Mouse (Mus musculus): ENCODE data around the gene Hnf4a.

Gene Hnf4a

GRCm38 (mm10) chr2:163590996-163591395 lies 84.4 kb downstream of the Hnf4a start:
- in situ Hi-C loops (cut with MboI, MseI): loop anchor here (10.0 kb wide), 3 partner anchors 56 to 536 kb away; partner anchors contain the start of genes Mybl2 and Oser1

GRCm38 (mm10) chr2:163592084-163592483 lies 85.5 kb downstream of the Hnf4a start:
- in situ Hi-C loops (cut with MboI, MseI): loop anchor here (10.0 kb wide), 3 partner anchors 57 to 537 kb away; partner anchors contain the start of genes Mybl2 and Oser1

GRCm38 (mm10) chr2:163593636-163594282 lies 87.2 kb downstream of the Hnf4a start:
- in situ Hi-C loops (cut with MboI, MseI): loop anchor here (10.0 kb wide), 3 partner anchors 59 to 539 kb away; partner anchors contain the start of genes Mybl2 and Oser1

- in situ Hi-C loops (cut with MboI, MseI): loop anchor here (5.0 to 10.0 kb wide), 4 partner anchors 60 to 540 kb away; partner anchors contain the start of genes Mybl2 and Oser1
These were observed 88.5 kb downstream of the Hnf4a start for GRCm38 (mm10) chr2:163595119-163595518.

- in situ Hi-C loops (cut with MboI, MseI): loop anchor here (5.0 to 10.0 kb wide), 4 partner anchors 61 to 541 kb away; partner anchors contain the start of genes Mybl2 and Oser1
These were observed 89.7 kb downstream of the Hnf4a start for GRCm38 (mm10) chr2:163596057-163596872.

- in situ Hi-C loops (cut with MboI, MseI): loop anchor here (5.0 to 10.0 kb wide), 4 partner anchors 62 to 542 kb away; partner anchors contain the start of genes Mybl2 and Oser1
These were observed 90.2 kb downstream of the Hnf4a start for GRCm38 (mm10) chr2:163596873-163597155.

- in situ Hi-C loops (cut with MboI, MseI): loop anchor here (5.0 to 10.0 kb wide), 4 partner anchors 63 to 543 kb away; partner anchors contain the start of genes Mybl2 and Oser1
These were observed 91.1 kb downstream of the Hnf4a start for GRCm38 (mm10) chr2:163597661-163598060.

GRCm38 (mm10) chr2:163599226-163599625 lies 92.6 kb downstream of the Hnf4a start:
- in situ Hi-C loops (cut with MboI, MseI): loop anchor here (5.0 to 10.0 kb wide), 4 partner anchors 64 to 544 kb away; partner anchors contain the start of genes Mybl2 and Oser1

- in situ Hi-C loops (cut with MboI, MseI): loop anchor here (10.0 kb wide), 1 partner anchor 676 kb away; no protein-coding TSS in a partner anchor
These were observed 94.5 kb downstream of the Hnf4a start for GRCm38 (mm10) chr2:163601066-163601465.

- in situ Hi-C loops (cut with MboI, MseI): loop anchor here (10.0 kb wide), 1 partner anchor 677 kb away; no protein-coding TSS in a partner anchor
These were observed 95.1 kb downstream of the Hnf4a start for GRCm38 (mm10) chr2:163601712-163602100.

- in situ Hi-C loops (cut with MboI, MseI): loop anchor here (10.0 kb wide), 1 partner anchor 678 kb away; no protein-coding TSS in a partner anchor
These were observed 95.7 kb downstream of the Hnf4a start, which contains the start of gene Ttpal for GRCm38 (mm10) chr2:163602101-163602971. TSS of gene Ttpal (plus strand) at chr2:163602314.

- in situ Hi-C loops (cut with MboI, MseI): loop anchor here (10.0 kb wide), 1 partner anchor 681 kb away; no protein-coding TSS in a partner anchor
These were observed 99.6 kb downstream of the Hnf4a start for GRCm38 (mm10) chr2:163606161-163606560.

GRCm38 (mm10) chr2:163608008-163608407 lies 101.4 kb downstream of the Hnf4a start:
- in situ Hi-C loops (cut with MboI, MseI): loop anchor here (10.0 kb wide), 1 partner anchor 683 kb away; no protein-coding TSS in a partner anchor

- in situ Hi-C loops (cut with MboI, MseI): loop anchor here (10.0 kb wide), 1 partner anchor 685 kb away; no protein-coding TSS in a partner anchor
These were observed 102.8 kb downstream of the Hnf4a start for GRCm38 (mm10) chr2:163609281-163609975.

GRCm38 (mm10) chr2:163611176-163611575 lies 104.6 kb downstream of the Hnf4a start:
- in situ Hi-C loops (cut with MboI, MseI): no loop called here

- in situ Hi-C loops (cut with MboI, MseI): no loop called here
These were observed 106.6 kb downstream of the Hnf4a start for GRCm38 (mm10) chr2:163613206-163613605.

- in situ Hi-C loops (cut with MboI, MseI): no loop called here
These were observed 107.4 kb downstream of the Hnf4a start for GRCm38 (mm10) chr2:163613990-163614389.

GRCm38 (mm10) chr2:163615401-163615800 lies 108.8 kb downstream of the Hnf4a start:
- in situ Hi-C loops (cut with MboI, MseI): no loop called here

- in situ Hi-C loops (cut with MboI, MseI): no loop called here
These were observed 109.5 kb downstream of the Hnf4a start for GRCm38 (mm10) chr2:163615906-163616651.

All from regulatory T cell (primary cell).